Mouse (Mus musculus) 3T3-L1 (cell line): ENCODE results near the gene Ahnak.
"Not testable (repeated sequence)": the region's sequence is repeated elsewhere in the genome, so short reads cannot be mapped to it uniquely, and the experiment has no call there.

ENCODE experiments used
- DNase-seq: peaks from one replicate; pipeline ENCODE4 v3.0.0-alpha.2; 2015; ENCODE audit warnings: low read depth, low spot score

Ahnak gene

DNA sequence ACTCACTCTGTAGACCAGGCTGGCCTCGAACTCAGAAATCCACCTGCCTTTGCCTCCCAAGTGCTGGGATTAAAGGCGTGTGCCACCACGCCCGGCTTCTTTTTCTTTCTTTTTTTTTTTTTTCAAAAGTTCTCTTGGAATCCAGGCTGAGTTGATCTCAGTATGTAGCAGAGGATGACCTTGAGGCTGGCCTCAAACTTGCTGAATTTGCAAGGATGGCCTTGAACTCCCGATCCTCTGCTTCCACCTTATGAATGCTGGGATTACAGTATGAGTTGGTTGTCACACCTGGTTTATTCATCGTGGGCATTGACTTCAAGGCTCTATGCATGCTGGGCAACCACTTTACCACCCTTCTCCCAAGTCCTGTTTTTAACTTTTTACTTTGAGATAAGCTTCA is 51.6 kb downstream of the Ahnak start:
- no peak for DNase-seq

DNA sequence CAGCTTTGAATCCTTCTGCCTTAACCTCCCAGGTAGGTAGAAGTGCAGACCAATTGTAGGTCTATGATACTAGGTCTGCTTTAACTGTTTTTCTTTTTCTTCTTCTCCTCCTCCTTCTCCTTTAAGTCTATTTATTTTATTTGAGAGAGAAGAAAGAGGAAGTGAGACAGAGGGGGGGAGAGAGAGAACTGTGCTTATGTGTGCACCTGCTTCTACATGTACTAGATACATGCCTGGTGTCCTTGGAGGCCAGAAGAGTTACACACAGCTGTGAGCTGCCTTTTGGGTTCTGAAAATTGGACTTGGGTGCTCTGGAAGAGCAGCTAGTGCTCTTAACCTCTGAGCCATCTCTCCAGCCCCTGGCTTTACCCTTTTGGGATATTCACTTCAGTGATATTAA is 52.0 kb downstream of the Ahnak start:
- no peak for DNase-seq

DNA sequence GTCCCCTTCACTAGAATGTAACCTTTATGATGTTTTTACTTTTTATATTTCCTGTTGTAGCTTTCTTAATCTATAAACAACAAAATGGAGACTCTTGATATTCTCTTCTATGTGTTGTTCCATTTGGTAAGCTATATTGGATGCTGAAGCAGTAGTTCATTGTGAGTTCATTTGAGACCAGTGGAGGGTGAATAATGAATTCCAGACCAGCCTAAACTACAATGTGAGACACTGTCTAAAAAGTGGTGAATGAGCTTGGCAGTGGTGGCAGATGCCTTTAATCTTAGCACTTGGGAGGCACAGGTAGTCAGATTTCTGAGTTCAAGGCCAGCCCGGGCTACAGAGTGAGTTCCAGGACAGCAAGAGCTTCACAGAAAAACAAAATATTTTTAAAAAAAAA is 54.0 kb downstream of the Ahnak start:
- no peak for DNase-seq

DNA sequence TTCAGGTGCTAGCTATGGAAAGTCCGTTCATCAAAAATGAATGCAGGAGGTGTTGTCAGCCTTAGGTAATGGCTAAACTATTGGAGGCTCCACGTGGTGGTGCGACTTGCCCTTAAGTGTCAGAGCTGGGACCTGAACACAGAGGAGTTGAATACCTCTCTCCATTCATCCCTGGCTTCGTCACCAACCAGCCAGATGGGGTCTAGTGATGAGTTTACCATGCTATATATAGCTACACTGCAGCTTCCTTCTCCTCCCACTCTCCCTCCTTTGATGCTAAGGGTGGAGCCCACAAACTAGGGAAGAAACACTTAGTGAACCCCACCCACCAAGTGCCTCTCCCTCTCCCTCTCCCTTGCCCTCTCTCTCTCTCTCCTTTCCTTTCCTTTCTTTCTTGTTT is 55.2 kb downstream of the Ahnak start:
- no peak for DNase-seq

DNA sequence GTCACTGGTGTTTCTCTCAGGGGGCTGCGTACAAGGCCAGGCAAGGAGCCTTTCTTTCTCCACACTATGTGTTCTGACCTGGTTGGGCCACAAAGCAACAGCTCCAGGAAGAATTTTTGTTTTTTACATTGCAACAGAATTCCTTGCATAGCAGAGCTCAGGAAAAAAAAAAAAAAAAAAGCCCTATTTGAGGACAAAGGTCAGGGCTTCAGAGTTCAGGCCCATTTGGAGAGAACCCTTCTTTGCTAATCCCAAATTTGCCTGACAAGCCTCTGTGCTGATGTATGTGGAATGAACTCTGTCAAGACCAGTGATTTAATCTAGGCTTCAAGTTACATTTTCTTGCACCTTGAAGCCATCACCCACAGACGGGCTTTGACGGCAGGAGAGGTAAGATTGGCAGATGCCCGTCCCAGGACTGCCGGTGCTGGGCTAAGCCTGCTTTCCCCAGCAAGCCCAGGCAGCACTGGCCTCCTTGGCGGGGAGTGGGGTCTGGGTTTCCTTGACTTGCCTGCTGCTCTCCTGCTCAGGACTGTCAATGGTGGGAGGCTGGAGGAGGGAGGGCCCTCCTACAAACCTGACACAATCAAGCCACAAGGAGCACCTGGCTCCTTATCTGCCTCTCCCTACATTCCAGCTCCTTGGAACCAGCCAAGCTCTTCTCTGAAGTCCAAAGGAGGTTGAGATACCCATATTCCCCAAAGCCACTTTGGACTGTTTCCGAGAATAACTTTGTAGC is 58.3 kb downstream of the Ahnak start:
- no peak for DNase-seq

DNA sequence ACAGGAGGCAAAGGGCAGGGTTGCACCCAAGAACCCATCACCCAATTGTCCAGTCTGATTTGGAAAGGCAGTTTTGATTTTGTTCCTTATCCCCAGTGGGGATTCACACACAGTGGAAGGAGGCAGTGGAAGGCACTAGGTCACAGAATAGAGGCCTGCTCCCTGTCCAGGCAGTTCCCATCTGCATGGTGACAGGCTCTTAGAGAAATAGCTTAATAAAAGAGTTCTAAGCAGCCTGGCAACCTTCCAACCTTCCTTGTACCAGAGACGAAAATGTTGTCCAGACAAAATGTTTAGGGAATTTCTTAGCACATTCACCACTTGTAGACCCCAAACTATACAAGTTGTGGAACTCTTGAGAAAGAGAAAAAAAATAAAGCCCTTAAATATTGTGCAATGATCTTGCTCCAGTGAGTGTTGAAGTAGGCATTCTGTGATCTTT is 58.9 kb downstream of the Ahnak start:
- DNase-seq = no peak

DNA sequence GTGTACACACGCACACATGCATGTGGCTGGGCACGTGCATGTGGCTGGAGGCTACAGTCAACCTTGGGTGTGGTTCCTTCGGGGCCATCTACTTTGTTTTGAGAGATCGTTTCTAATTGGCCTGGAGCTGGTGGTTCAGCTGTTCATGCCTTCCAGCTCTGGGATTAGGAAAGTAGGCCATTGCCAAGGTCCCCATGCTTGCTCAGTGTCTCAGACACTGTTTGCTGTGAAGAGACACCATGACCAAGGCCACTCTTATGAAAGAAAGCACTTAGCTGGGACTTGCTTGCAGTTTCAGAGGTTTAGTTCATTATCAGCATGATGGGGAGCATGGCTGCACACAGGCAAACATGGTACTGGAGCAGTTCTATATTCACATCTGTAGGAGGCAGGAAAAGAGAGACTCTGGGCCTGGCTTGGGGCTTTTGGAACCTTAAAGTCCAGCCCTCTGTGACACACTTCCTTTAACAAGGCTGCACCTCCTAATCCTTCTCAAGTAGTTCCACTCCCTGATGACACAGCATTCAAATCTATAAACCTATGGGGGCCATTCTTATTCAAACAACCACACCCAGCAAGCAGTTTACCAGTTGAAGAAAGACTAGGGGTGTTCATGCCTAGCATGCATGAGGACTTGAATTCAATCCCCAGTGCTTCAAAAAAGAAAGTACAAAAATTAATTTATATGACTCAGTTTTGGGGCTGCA is 60.0 kb downstream of the Ahnak start:
- DNase-seq = no peak

DNA sequence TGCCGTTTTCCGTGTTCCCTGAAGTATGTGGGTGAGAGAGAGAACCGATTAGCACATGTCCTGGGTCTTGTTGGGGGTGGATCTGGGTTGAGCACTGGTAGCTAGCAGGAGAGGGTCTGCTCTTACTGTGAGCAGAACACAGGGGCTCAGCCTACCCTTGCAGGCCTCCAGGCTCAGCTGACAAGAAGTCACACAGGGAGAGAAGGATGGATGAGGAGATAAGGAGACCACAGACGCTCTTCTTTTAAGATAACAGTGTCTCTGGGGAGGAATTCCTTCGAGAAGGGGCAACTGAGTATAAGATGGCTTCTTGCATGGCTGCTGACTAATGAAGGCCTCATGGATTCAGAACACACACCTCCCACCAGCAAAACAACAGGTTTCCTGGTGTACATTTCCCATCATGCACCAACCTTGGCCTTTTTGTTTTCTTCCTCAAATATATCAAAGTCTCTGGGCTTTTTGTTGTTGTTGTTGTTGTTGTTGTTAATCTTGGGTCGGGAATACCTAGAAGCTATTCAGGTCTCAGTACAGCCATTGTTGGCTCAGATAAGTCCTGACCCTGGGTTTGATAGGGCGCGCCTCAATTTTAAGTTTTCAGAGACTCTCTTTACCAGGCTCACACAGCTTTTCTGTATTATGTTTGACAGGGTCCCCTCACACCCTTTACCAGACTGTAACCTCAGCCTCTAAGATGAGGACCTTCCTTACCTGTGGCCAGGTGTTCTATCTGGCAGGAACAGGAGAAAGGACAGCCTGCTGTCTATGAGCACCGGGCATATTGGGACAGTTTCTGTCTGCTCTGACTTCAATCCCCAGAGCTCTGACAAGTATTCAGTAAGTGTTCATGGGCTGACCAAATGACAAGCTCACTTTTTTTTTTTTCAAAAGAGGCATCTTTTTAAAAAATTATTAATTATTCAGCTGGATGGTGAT is 61.5 kb downstream of the Ahnak start:
- DNase-seq = no peak

DNA sequence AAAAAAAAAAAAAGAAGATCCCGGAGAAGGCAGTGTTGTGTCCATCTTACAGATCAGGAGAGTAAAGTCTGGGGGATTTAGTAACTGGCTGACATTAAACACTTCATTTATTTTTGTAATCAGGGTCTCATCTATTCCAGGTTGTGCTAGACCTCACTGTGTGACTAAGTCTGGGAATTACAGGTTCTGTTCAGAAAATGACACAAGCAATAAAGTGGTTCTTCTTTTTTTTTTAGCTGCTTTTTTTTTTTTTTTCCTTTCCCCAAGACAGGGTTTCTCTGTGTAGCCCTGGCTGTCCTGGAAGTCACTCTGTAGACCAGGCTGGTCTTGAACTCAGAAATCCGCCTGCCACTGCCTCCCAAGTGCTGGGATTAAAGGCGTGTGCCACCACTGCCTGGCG is 62.9 kb downstream of the Ahnak start:
- not testable (repeated sequence) for DNase-seq

DNA sequence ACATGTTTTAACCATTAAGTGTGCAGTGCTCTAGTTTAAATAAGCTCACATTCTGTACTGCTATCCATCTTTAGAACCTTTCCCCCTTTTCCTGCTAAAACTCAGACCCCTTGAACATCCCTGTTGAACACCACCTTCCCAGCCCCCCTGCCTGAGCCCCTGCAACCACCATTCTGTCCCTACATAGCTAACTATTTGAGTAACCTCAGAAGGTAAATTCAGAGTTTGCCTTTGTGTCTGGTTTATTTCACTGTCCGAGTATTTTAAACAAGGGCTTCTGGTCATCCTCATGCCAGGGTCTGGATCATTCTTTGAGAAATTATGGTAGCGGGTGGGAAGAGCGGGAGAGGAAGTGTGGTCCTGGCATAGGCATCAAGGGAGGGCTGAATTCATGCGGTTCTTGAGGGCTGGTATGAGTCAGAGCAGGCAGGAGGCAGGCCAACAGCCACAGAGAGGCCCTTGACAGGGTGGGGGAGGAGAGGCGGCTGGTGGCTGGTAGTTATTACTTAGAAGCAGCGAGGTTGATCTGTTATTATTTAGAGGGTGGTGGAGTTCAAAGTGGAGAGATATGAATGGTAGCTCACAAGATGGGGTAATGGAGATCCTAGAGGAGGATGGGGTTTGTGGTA is 63.8 kb downstream of the Ahnak start:
- peak; percentile 98 for DNase-seq

DNA sequence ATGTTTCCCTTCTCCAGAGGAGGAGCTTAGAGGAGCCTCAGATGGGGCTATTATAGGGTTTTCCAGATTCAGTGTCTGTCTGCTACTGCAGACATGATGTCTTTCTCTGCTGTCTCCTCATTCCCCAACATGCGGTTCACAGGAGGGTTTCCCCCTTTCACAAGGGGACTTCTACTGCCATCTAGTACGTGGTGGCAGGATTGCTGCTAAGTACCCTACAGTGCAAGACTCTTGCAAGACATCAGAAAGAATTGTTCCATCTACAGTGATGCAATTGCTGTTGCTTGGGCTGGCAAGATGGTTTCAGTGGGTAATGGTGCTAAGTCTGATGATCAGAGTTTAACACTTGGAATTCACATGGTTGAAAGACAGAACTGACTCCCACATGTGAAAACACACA is 66.1 kb downstream of the Ahnak start:
- DNase-seq = peak; percentile 61

DNA sequence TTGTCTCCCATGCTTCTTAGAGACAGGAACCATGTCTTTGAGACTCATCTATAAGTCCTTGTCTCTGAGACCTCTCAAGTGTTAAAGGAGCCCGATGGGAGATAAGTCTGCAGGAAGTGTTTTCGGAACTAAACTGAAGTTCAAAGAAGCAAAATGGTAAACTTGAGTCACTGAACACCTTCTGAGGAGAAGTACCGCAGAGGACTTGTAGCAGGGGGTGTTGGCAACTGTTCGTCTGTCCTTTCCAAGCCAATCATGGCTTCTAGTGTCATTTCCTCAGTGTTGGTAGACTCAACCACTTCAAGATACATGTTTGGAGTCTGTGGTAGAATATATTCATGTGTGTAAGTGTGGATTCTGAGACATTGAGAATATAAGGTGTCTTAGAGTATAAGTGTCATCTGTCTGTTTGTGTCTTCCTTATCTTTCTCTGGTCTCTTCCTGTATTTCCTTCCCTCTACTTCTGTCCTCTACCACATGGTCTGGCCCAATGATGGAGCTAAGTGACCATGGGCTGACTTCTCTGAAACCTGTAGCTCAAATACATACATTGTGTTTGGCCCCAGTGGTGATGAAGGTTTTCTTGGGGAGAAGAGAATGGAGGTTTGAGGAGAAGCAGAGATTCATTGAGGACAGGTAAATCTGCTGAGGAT is 66.7 kb downstream of the Ahnak start:
- no peak for DNase-seq

DNA sequence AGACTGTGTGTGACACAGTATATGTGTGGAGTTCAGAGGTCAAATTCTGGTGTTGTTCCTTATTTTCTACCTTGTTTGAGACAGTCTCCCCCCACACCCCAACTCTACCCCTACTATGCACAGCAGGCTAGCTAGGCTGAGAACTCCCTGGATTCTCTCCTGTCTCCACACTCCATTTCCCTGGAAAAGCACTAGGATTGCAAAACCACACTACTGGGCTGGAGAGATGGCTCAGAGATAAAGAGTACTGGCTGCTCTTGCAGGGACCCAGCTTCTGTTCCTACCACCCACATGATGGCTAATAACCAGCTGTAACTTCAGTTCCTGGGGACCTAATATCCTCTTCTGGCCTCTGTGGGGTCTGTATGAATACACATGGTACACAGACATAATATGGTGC is 68.6 kb downstream of the Ahnak start:
- DNase-seq = no peak

DNA sequence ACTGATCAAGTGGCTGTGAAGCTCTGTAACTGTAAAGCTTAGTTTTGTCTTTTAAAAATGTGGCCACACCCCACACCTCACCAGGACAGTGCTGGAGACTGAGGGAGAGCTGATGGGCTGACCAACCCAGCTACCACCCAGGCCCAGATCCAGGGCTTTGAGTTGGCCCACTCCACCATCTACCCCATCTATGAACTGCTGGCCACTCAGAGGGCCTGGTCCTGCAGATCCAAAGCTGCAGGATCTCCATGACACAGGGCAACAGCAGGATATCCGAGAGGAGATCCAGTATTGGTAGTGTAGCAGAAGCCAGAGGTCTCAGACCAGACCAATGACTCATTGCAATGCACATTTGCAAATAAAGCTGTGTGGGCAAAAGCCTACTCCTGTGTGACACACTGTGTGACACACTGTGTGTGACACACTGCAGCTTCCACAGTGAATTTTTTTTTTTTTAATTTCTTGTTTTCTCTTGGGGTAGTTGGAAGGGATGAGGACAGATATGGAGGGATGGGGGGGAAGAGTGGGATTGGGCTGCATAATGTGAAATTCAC is 69.3 kb downstream of the Ahnak start:
- DNase-seq = peak; percentile 64

DNA sequence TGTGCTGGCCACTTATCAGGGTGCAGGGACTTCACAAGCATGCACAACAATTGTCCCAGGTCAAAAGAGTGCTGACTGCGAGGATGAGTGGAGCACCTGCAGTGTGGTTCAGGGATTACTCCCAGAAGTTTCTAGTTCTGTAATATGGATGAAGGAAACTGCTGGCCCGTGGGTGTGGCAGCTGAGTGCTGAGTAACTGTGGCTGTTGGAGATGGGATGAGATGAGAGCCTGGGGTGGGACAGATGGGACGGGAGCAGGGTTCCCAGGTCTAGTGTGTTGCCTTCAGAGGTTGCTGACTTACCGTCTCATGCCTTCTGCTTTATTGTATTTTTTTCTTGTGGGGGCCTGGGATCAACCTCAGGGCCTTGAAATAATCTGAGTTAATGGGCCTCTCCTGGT is 69.9 kb downstream of the Ahnak start:
- peak; percentile 64 for DNase-seq

DNA sequence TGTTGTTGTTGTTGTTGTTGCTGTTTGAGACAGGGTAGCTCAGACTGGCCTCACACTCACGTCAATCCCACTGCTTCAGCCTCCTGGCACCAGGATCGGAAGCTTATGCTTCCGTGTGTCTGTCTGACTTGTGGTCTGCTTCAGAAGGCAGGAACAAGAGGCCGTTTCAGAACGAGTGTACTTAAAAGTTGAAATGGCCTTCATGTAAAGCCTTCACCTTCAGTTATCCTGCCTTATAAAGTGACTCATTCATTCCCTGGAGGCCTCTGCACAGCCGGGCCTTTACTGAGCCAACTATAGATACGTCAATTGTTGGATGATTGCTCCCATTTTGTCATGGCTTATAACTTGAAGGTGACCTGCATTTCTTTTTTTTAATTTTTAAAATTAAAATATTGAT is 70.3 kb downstream of the Ahnak start:
- peak; percentile 93 for DNase-seq

DNA sequence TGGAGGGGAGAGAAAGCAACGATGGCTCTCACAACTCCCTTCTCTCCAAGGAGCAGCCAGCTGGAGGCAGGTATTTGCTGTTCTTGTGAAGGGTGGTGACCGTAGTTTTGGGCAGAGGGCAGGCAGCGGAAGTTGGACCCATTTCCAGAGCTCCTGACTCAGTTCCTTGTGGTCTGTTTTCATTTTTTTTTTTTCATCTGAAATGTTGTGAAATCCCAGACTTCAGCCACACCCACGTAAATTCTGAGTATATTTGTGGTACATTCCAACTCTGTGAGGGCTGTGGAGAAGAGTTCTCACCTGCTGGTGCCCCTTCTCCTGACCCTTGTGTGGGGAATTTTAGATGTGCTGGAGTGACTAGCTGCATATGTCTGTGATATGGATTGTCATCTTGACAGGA is 71.0 kb downstream of the Ahnak start:
- DNase-seq = peak; percentile 97

DNA sequence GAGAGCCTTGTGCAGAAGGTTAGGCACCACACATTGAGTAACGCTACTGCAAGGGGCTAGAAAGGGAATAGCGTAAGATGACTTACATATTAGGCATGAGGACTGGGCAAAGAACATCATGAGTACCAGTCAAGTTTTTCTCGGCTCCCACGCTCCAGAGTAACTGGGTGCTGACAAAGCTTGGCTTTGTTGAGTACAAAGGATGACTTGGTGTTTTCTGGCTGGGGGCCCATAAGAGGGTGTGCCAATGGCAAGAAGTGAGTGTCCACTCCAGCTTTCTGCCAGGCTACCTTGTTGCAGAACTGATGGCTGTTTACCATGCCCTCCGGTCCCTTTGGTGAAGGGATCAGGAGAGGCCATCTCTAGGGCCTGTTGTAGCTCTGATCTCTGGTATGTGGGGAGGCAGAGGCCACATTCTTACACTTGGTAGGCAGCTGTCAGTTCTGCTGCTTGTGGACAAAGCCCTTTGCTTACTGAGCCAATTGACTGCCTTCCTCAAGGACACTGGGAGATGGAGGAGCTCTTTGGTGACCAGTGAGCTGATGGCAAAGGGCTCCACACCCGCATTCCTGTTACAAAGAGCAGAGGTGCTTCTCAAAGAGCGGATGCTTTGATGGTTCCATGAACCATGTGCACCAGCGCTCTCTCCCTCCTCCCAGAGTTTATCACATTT is 72.3 kb downstream of the Ahnak start:
- DNase-seq = peak; percentile 98

DNA sequence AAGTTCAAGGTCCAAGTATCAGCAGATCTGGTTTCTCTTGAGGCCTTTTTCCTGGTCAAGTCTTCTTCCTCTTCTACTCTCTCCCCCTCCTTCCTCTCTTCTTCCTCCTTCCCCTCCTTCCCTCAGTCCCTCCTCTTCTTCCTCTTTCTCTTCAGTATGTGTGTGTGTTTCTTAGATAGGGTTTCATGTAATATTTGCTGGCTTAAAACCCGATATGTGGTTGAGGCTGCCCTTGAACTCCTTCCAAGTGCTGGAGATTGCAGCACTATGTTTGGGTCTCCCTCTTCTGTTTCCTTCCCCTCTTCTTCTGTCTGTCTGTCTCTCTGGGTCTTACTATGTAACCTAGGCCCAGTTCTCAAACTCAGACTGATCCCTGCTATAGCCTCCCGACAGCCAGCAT is 73.7 kb downstream of the Ahnak start:
- no peak for DNase-seq

DNA sequence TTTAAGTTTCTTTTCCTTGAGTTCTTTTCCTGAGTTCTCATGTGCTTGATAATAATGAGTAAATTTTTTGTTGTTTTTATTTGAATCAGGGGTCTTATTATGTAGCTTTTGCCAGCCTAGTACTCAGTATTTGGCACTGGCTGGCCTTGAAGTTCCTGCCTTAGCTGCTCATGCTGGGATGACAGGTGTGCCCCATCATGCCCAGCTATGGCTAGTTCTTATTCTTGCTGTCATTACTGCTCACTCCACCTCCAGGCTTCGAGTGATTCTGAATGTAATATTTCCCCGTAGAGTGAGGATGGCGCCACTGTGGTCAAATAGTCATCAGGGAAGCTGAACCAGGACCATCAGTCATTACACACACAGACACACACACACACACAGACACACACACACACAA is 74.7 kb downstream of the Ahnak start:
- DNase-seq = no peak
